ENCODE assay signal across 7 mouse cellular contexts in genomic region chr1:131905497-131905896, GRCm38 (mm10). TPM values are rescaled to one million over a fixed set of nuclear protein-coding genes. Genes with fewer than 3 reads are reported as not detected.
A peak's percentile ranks its signal among the peaks of the same experiment; 100 is the strongest.
DNase-seq lines count a peak whose midpoint lies in the region; ATAC-seq and TF ChIP-seq lines count a peak whose summit lies in the region.

No protein-coding gene starts in this region.

- DNase-seq in kidney, postnatal 36 days: peak; percentile 31 to 51
- DNase-seq in A20 (ENCODE audit: low read depth, low spot score) (peak; percentile 50), ES-E14 (ENCODE audit: low read depth, low spot score) (no peak)
- peak; percentile 45 for DNase-seq in embryo, embryonic 11 days
- no peak for DNase-seq in cerebellum, adult 9-10 months
- DNase-seq in cerebellum, postnatal 14 days: no peak

- no peak for ATAC-seq in kidney, embryonic 14.5 days (ENCODE audit: low FRiP score, low TSS enrichment)

- H3K27ac ChIP-seq in kidney, embryonic 14.5 days (ENCODE audit: low read depth, low read length): no peak overlapping the region
- H3K27ac ChIP-seq in ES-E14 (ENCODE audit: insufficient read depth, low read depth, low read length, poor library complexity, severe bottlenecking): no peak overlapping the region

- H3K4me2 ChIP-seq in kidney, embryonic 14.5 days (replicated peaks; ENCODE audit: low read depth, low read length): no peak overlapping the region

- H3K4me3 ChIP-seq in kidney, embryonic 14.5 days (ENCODE audit: low read length): no peak overlapping the region
- H3K4me3 ChIP-seq in ES-E14 (ENCODE audit: insufficient read depth in 1 of 2, low read depth in 1 of 2, low read length in 2 of 2, poor library complexity in 1 of 2, severe bottlenecking in 1 of 2): no peak overlapping the region

- no peaks in the 10 kb centered on the region for H3K27me3 ChIP-seq in kidney, embryonic 14.5 days (ENCODE audit: control insufficient read depth, insufficient read depth, low read length)

- 5% methylated on average over 1 of the region's 1 CpGs for WGBS in kidney, embryonic 14.5 days

- in situ Hi-C loops in ES-E14 (cut with MboI; ENCODE audit: low sequenced_read_pairs in 2 of 2, unreplicated experiment in 2 of 2): no loop called here

- no peaks in the 10 kb centered on the region for H3K9me3 ChIP-seq in kidney, embryonic 14.5 days (ENCODE audit: control insufficient read depth, low read length)
- H3K9me3 ChIP-seq in ES-E14 (ENCODE audit: control insufficient read depth, insufficient read depth, low read depth, low read length): no peaks in the 10 kb centered on the region

- no peak overlapping the region for H3K9ac ChIP-seq in kidney, embryonic 14.5 days (ENCODE audit: low read depth, low read length)
- H3K9ac ChIP-seq in ES-E14 (ENCODE audit: insufficient read depth, low read depth, low read length, poor library complexity, severe bottlenecking): no peak overlapping the region

- no peaks in the 10 kb centered on the region for H3K36me3 ChIP-seq in kidney, embryonic 14.5 days (ENCODE audit: control insufficient read depth, insufficient read depth, low read length)
- H3K36me3 ChIP-seq in ES-E14 (ENCODE audit: control insufficient read depth, insufficient read depth, low read length, poor library complexity, severe bottlenecking): no peaks in the 10 kb centered on the region

- H3K4me1 ChIP-seq in kidney, embryonic 14.5 days (ENCODE audit: control insufficient read depth, insufficient read depth, low read length): no peaks in the 10 kb centered on the region
- peaks cover 2 to 14% of the 10 kb centered on the region in 2 experiments; a peak in 3 of 4 replicates for H3K4me1 ChIP-seq in ES-E14 (ENCODE audit: control insufficient read depth in 2 of 2, insufficient read depth in 2 of 2, low read length in 2 of 2, poor library complexity in 1 of 2)

TF ChIP-seq in ES-E14, 5 proteins besides CTCF, POLR2A, EP300 and RAD21:
- no peak for TF ChIP-seq ZNF384 (IDR thresholded peaks at IDR 0.05; ENCODE audit: low read depth, low read length)
- no peak for TF ChIP-seq CHD2 (IDR thresholded peaks at IDR 0.05; ENCODE audit: low read depth, low read length)
- no peak for TF ChIP-seq MAFK (IDR thresholded peaks at IDR 0.05; ENCODE audit: insufficient read depth, low read depth, low read length)
- no peak for TF ChIP-seq HCFC1 (IDR thresholded peaks at IDR 0.05; ENCODE audit: borderline replicate concordance, insufficient read depth, low read length)
- 0 out of 2 replicates have a peak, but pooled peaks have one; percentile 25 for TF ChIP-seq ZC3H11A (IDR thresholded peaks at IDR 0.05; ENCODE audit: borderline replicate concordance, low read depth, low read length)

RNA-seq across cellular contexts. Expression of gene Nucks1, which starts 4.8 kb away (rescaled TPM):
- 67.3 and 95.9 TPM in 2 replicates for polyA plus RNA-seq in kidney, embryonic 14.5 days (2014; fragmentation: Nextera tagmentation; extraction: Ambion mirVana)
- 207 and 219 TPM in 2 replicates for total RNA-seq in ES-E14 (2012; rRNA removed)

RNA-seq across cellular contexts. Expression of gene Rab29, which starts 38.5 kb away (rescaled TPM):
- 15.4 and 17.2 TPM in 2 replicates for polyA plus RNA-seq in kidney, embryonic 14.5 days (2014; fragmentation: Nextera tagmentation; extraction: Ambion mirVana)
- 4.7 and 9.7 TPM in 2 replicates for total RNA-seq in ES-E14 (2012; rRNA removed)

RNA-seq across cellular contexts. Expression of gene Slc45a3, which starts 57.3 kb away (rescaled TPM):
- 5.1 and 7.3 TPM in 2 replicates for polyA plus RNA-seq in kidney, embryonic 14.5 days (2014; fragmentation: Nextera tagmentation; extraction: Ambion mirVana)
- 6.0 and 7.5 TPM in 2 replicates for total RNA-seq in ES-E14 (2012; rRNA removed)

Comparison
In these comparisons a context has a peak if more than half of its experiments do, and no peak if none do; other contexts are left out.
1. DNase-seq: peak in kidney, postnatal 36 days (2 of 2), A20 (single experiment) and embryo, embryonic 11 days (single experiment); none in ES-E14 (single experiment), cerebellum, adult 9-10 months (single experiment) and cerebellum, postnatal 14 days (0 of 2).